Mouse (Mus musculus) heart, embryonic 12.5 days (tissue): ENCODE results near the gene Parvb. TPM values are rescaled to one million over a fixed set of nuclear protein-coding genes. Genes with fewer than 3 reads are reported as not detected.

Experiments
- ATAC-seq: fragments of 200-750 bp; cut with Nextera tagmentation; 2 replicates; pipeline ENCODE4 v1.8.0; 2017; ENCODE audit warnings: moderate TSS enrichment, moderate library complexity; ENCODE audit not compliant: insufficient number of reproducible peaks, low FRiP score
- H3K27ac ChIP-seq: fragments of 300-500 bp; sonication (generic); 2 replicates; pipeline ENCODE4 v1.5.1; 2016; ENCODE audit warnings: mild to moderate bottlenecking, moderate library complexity; ENCODE audit not compliant: poor library complexity, severe bottlenecking
- H3K27me3 ChIP-seq: fragments of 300-500 bp; sonication (generic); replicated peaks from 2 replicates; pipeline ENCODE4 v1.6.1; 2016; ENCODE audit warnings: mild to moderate bottlenecking, moderate library complexity
- H3K36me3 ChIP-seq: fragments of 300-500 bp; sonication (generic); 2 replicates; pipeline ENCODE4 v1.6.1; 2016; ENCODE audit warnings: mild to moderate bottlenecking, moderate library complexity
- H3K4me1 ChIP-seq: fragments of 300-500 bp; sonication (generic); replicated peaks from 2 replicates; pipeline ENCODE4 v1.6.1; 2016; ENCODE audit warnings: mild to moderate bottlenecking
- H3K4me2 ChIP-seq: fragments of 300-500 bp; sonication (generic); 2 replicates; pipeline ENCODE4 v1.6.1; 2016; ENCODE audit warnings: mild to moderate bottlenecking, moderate library complexity
- H3K4me3 ChIP-seq: fragments of 300-500 bp; sonication (generic); 2 replicates; pipeline ENCODE4 v1.5.1; 2016; ENCODE audit warnings: mild to moderate bottlenecking
- H3K9ac ChIP-seq: fragments of 300-500 bp; sonication (generic); 2 replicates; pipeline ENCODE4 v1.6.1; 2016; ENCODE audit warnings: mild to moderate bottlenecking, moderate library complexity
- H3K9me3 ChIP-seq: fragments of 300-500 bp; sonication (generic); replicated peaks from 2 replicates; pipeline ENCODE4 v1.6.1; 2016; ENCODE audit warnings: mild to moderate bottlenecking, moderate library complexity
- WGBS: fragments of 180-500 bp; shearing (Covaris S2); methylation state at CpG from one replicate; pipeline ENCODE4 v1.1.7; 2016; 5-methylcytosine and 5-hydroxymethylcytosine counted together
- polyA plus RNA-seq: library from polyadenylated mRNA; unstranded; fragments of >200 nt; fragmentation: Nextera tagmentation; extraction: Ambion mirVana; gene quantifications from 2 replicates; pipeline ENCODE4 v1.2.1, GENCODE M21; 2016

Parvb gene
- polyA plus RNA-seq, 1 experiment from 2014 or later, result 13.5 TPM

- peak; percentile 18; the same call in 1 of the 2 replicates for ATAC-seq
- Histone ChIP-seq H3K36me3 (peaks cover 25% of the 10 kb centered on the region), H3K27ac (0 out of 2 replicates have a peak overlapping the region, but pooled peaks have one; percentile 4), H3K9ac (no peak overlapping the region), H3K9me3 (no peaks in the 10 kb centered on the region), H3K4me1 (peaks cover 48% of the 10 kb centered on the region), H3K4me2 (no peak overlapping the region), H3K4me3 (no peak overlapping the region), H3K27me3 (no peaks in the 10 kb centered on the region)
- WGBS, result 46% methylated on average over 9 of the region's 9 CpGs
Observed at GRCm38 (mm10) chr15:84311295-84312085, 79.6 kb downstream of the Parvb start.

- H3K27ac ChIP-seq, result no peak overlapping the region
- 58% methylated on average over 9 of the region's 10 CpGs for WGBS
- H3K9me3 ChIP-seq, result 0 out of 2 replicates have a peak, but pooled peaks cover 5% of the 10 kb centered on the region
- H3K4me3 ChIP-seq, result no peak overlapping the region
- no peaks in the 10 kb centered on the region for H3K27me3 ChIP-seq
- H3K4me2 ChIP-seq, result no peak overlapping the region
- no peak for ATAC-seq
- H3K9ac ChIP-seq, result no peak overlapping the region
- H3K4me1 ChIP-seq, result peaks cover 48% of the 10 kb centered on the region
- peaks cover 9% of the 10 kb centered on the region; the same call in 1 of the 2 replicates for H3K36me3 ChIP-seq
Observed at GRCm38 (mm10) chr15:84312878-84313565, 81.2 kb downstream of the Parvb start.

- peaks cover 9% of the 10 kb centered on the region; the same call in 1 of the 2 replicates for H3K36me3 ChIP-seq
- 31% methylated on average over 9 of the region's 9 CpGs for WGBS
- 0 out of 2 replicates have a peak, but pooled peaks cover 5% of the 10 kb centered on the region for H3K9me3 ChIP-seq
- H3K27ac ChIP-seq, result no peak overlapping the region
- no peak overlapping the region for H3K9ac ChIP-seq
- H3K4me3 ChIP-seq, result no peak overlapping the region
- H3K27me3 ChIP-seq, result no peaks in the 10 kb centered on the region
- ATAC-seq, result no peak
- peaks cover 48% of the 10 kb centered on the region for H3K4me1 ChIP-seq
- H3K4me2 ChIP-seq, result no peak overlapping the region
Observed at GRCm38 (mm10) chr15:84313566-84313878, 81.7 kb downstream of the Parvb start.

DNA sequence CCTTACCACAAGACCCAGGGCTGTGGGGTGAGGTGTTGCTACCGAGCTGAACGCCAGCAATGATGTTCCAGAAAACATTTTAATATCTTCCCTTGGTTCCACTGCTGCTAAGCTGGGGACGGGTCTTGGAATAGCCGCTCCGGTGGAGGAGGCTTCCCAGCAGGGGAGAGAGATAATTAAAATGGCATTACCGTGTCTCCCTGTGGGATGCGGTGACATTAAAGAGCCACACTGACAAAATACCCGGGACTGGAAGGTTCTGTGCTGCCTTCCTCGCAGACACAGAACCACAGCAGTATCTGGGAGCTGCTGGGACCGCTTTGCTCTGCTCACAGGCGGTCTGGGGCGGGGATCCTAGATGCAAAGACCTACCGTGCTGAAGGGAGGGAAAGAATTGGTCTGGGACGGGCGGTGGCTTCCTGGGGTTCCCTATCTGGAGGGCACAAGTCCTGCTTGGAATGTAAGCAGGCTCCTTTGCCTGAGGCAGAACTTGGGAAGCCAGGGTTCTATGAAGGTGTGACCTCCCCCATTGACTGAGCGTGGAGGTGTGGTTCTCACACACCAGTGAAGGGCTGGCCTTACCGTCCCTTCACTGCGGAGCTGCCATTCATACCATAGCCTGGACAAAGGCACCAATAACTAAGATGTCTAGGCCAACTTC lies 82.7 kb downstream of the Parvb start:
- H3K4me1 ChIP-seq, result peaks cover 48% of the 10 kb centered on the region
- no peak overlapping the region for H3K27ac ChIP-seq
- H3K4me3 ChIP-seq, result no peak overlapping the region
- H3K36me3 ChIP-seq, result no peaks in the 10 kb centered on the region
- WGBS, result 35% methylated on average over 18 of the region's 18 CpGs
- 0 out of 2 replicates have a peak, but pooled peaks cover 5% of the 10 kb centered on the region for H3K9me3 ChIP-seq
- no peaks in the 10 kb centered on the region for H3K27me3 ChIP-seq
- no peak for ATAC-seq
- H3K9ac ChIP-seq, result no peak overlapping the region
- H3K4me2 ChIP-seq, result no peak overlapping the region

- ATAC-seq, result no peak
- 0 out of 2 replicates have a peak, but pooled peaks cover 5% of the 10 kb centered on the region for H3K9me3 ChIP-seq
- 62% methylated on average over 15 of the region's 15 CpGs for WGBS
- H3K4me1 ChIP-seq, result peaks cover 44% of the 10 kb centered on the region
- H3K4me3 ChIP-seq, result no peak overlapping the region
- H3K27ac ChIP-seq, result no peak overlapping the region
- no peaks in the 10 kb centered on the region for H3K27me3 ChIP-seq
- H3K9ac ChIP-seq, result no peak overlapping the region
- H3K36me3 ChIP-seq, result no peaks in the 10 kb centered on the region
- no peak overlapping the region for H3K4me2 ChIP-seq
Observed at GRCm38 (mm10) chr15:84315276-84316046, 83.6 kb downstream of the Parvb start.

DNA sequence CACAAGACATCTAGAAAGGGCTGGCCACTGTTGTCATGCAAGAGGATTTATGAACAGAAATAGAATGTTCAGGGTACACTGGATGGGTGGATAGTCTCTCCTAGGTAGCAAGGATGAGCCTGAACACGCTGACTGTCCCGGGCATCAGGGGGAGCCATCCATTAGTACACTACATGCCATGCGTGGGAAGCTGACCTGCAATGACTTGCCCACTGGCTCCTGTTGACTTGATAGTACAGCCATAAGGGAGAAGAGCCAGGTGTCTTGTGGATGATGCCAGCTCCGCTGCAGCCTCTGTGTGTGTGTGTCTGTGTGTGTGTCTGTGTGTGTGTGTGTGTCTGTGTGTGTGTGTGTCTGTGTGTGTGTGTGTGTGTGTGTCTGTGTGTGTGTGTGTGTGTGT lies 87.5 kb downstream of the Parvb start:
- Histone ChIP-seq H3K4me3 (no peak overlapping the region), H3K27me3 (peaks cover 6% of the 10 kb centered on the region; the same call in 1 of the 2 replicates), H3K4me2 (no peak overlapping the region), H3K36me3 (no peaks in the 10 kb centered on the region), H3K9me3 (0 out of 2 replicates have a peak, but pooled peaks cover 5% of the 10 kb centered on the region), H3K4me1 (peaks cover 5% of the 10 kb centered on the region), H3K9ac (no peak overlapping the region), H3K27ac (no peak overlapping the region)
- 89% methylated on average over 4 of the region's 4 CpGs for WGBS
- no peak for ATAC-seq

GRCm38 (mm10) chr15:84321544-84322174 lies 89.8 kb downstream of the Parvb start:
- Histone ChIP-seq H3K27me3 (peaks cover 9% of the 10 kb centered on the region; the same call in 1 of the 2 replicates), H3K4me3 (no peak overlapping the region), H3K36me3 (no peaks in the 10 kb centered on the region), H3K4me2 (no peak overlapping the region), H3K9me3 (0 out of 2 replicates have a peak, but pooled peaks cover 5% of the 10 kb centered on the region), H3K27ac (no peak overlapping the region), H3K4me1 (no peaks in the 10 kb centered on the region), H3K9ac (no peak overlapping the region)
- no peak for ATAC-seq
- 72% methylated on average over 8 of the region's 8 CpGs for WGBS

DNA sequence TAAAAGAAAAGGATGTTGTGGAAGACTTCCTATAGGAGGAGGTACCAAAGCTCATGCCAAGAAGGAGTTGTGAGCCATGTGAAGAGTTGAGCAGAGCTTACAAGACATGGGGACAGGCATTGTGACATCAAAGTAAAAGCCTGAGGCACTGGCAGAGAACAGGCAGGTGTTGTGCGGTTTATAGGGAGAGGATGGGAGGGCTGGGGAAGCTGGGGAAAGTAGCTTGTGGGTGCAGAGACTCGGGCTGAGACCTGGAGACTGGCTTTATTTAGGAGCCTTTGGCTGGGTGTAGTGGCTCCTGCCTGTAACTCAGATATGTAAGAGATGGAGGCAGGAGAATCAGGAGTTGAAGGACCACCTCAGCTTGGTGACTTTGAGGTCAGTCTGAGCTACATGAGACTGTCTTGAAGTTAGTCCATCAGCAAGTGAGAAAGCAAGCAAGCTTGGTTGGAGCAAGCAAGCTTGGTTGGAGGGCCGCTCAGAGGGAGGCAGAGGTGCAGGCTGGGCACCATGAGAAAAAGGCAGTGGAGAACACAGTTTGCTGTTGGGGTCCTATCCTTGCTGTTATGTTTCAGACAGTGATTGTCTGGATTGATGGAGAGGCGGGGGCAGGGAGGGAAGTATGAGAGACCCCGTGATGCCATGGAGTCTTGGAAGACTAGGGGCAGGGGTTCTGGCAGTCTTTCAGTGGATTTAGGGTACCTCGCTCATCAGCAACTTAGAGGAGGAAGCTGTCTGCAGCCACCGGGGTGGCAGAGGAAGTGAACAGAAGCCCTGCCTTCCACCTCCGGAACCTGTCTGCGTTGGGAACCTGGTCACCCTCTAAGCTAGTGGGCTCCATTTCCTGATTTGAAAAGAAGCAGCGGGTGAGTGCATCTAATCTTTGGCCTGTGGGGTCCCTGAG lies 92.4 kb downstream of the Parvb start, which contains the start of gene Parvg:
Parvg (plus strand) TSS at position 61 of the 904 bp plus-strand sequence.
- Histone ChIP-seq H3K36me3 (no peaks in the 10 kb centered on the region), H3K4me1 (no peaks in the 10 kb centered on the region), H3K27me3 (peaks cover 11% of the 10 kb centered on the region; the same call in 1 of the 2 replicates), H3K4me3 (no peak within 1 kb of the TSS), H3K9me3 (no peaks in the 10 kb centered on the region), H3K9ac (no peak within 1 kb of the TSS), H3K4me2 (no peak within 1 kb of the TSS), H3K27ac (no peak within 1 kb of the TSS)
- 69% methylated on average over 10 of the region's 10 CpGs for WGBS
- ATAC-seq, result no peak

- Histone ChIP-seq H3K4me2 (no peak overlapping the region), H3K27me3 (peaks cover 11% of the 10 kb centered on the region; the same call in 1 of the 2 replicates), H3K36me3 (no peaks in the 10 kb centered on the region), H3K4me1 (no peaks in the 10 kb centered on the region), H3K9me3 (no peaks in the 10 kb centered on the region), H3K9ac (no peak overlapping the region), H3K4me3 (no peak overlapping the region), H3K27ac (no peak overlapping the region)
- ATAC-seq, result no peak
- 65% methylated on average over 8 of the region's 8 CpGs for WGBS
Observed at GRCm38 (mm10) chr15:84324870-84325553, 93.2 kb downstream of the Parvb start.
